Mouse (Mus musculus): ENCODE results near the gene Gprasp2. TPM values are rescaled to one million over a fixed set of nuclear protein-coding genes. Genes with fewer than 3 reads are reported as not detected.
"Not testable (repeated sequence)": the region's sequence is repeated elsewhere in the genome, so short reads cannot be mapped to it uniquely, and the experiment has no call there.

Gene Gprasp2
- polyA plus RNA-seq, 1 experiment: 14.6 TPM

GRCm38 (mm10) chrX:135805780-135806179 is 33.1 kb upstream of the Gprasp2 start:
- Histone ChIP-seq H3K27ac (ENCODE audit: control insufficient read depth, insufficient read depth, low read depth, low read length) (no peak overlapping the region), H3K36me3 (ENCODE audit: control insufficient read depth, insufficient read depth, low read length) (no peaks in the 10 kb centered on the region), H3K27me3 (ENCODE audit: control insufficient read depth, insufficient read depth, low read length) (no peaks in the 10 kb centered on the region), H3K4me1 (ENCODE audit: control insufficient read depth, insufficient read depth, low read length) (no peaks in the 10 kb centered on the region), H3K4me3 (ENCODE audit: control insufficient read depth, low read depth, low read length) (no peak overlapping the region)
- TF ChIP-seq POLR2A (IDR thresholded peaks at IDR 0.05; ENCODE audit: control insufficient read depth, low read depth, low read length): no peak
- no peak for TF ChIP-seq CTCF (IDR thresholded peaks at IDR 0.05; ENCODE audit: control insufficient read depth, insufficient read depth, insufficient replicate concordance, low read depth, low read length)

DNA sequence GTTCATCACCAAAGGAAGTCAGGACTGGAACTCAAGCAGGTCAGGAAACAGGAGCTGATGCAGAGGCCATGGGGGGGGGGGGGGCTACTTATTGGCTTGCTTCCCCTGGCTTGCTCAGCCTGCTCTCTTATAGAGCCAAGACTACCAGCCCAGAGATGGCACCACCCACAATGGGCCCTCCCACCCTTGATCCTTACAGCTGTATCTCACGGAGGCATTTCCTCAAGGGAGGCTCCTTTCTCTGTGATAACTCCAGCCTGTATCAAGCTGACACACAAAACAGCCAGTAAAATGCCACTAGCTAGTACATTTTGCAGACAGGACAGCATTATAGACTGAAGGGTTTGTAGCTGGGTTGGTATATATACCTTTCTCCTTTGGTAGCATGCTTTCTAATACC is 2.9 kb upstream of the Gprasp2 start:
- not testable (repeated sequence) for H3K4me1 ChIP-seq (ENCODE audit: control insufficient read depth, insufficient read depth, low read length); H3K27ac ChIP-seq (ENCODE audit: control insufficient read depth, insufficient read depth, low read depth, low read length); H3K4me3 ChIP-seq (ENCODE audit: control insufficient read depth, low read depth, low read length); H3K36me3 ChIP-seq (ENCODE audit: control insufficient read depth, insufficient read depth, low read length); H3K27me3 ChIP-seq (ENCODE audit: control insufficient read depth, insufficient read depth, low read length)

DNA sequence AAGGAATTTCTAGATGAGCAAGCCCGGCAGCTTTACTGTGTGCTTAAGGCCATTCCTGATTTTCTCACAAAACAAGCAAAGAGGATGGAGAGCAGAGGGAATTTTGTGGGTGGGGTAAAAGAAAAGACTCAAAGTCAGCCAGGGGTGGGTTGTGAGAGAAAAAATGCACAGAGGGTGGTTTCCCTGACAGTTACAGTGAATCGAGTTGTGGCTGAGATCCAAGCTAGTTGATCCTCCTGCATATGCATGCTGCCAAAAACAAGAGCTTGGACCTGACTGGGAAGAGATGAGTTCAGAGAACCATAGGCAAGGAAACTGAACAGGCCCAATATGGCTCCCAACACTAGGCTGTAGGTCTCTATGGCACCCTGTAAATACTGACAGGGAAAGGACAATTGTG is 938 bp upstream of the Gprasp2 start:
- no peaks in the 10 kb centered on the region for H3K27me3 ChIP-seq (ENCODE audit: control insufficient read depth, insufficient read depth, low read length)
- H3K4me3 ChIP-seq (ENCODE audit: control insufficient read depth, low read depth, low read length): no peak overlapping the region
- no peaks in the 10 kb centered on the region for H3K4me1 ChIP-seq (ENCODE audit: control insufficient read depth, insufficient read depth, low read length)
- no peak overlapping the region for H3K27ac ChIP-seq (ENCODE audit: control insufficient read depth, insufficient read depth, low read depth, low read length)
- TF ChIP-seq POLR2A (IDR thresholded peaks at IDR 0.05; ENCODE audit: control insufficient read depth, low read depth, low read length): no peak
- H3K36me3 ChIP-seq (ENCODE audit: control insufficient read depth, insufficient read depth, low read length): no peaks in the 10 kb centered on the region

DNA sequence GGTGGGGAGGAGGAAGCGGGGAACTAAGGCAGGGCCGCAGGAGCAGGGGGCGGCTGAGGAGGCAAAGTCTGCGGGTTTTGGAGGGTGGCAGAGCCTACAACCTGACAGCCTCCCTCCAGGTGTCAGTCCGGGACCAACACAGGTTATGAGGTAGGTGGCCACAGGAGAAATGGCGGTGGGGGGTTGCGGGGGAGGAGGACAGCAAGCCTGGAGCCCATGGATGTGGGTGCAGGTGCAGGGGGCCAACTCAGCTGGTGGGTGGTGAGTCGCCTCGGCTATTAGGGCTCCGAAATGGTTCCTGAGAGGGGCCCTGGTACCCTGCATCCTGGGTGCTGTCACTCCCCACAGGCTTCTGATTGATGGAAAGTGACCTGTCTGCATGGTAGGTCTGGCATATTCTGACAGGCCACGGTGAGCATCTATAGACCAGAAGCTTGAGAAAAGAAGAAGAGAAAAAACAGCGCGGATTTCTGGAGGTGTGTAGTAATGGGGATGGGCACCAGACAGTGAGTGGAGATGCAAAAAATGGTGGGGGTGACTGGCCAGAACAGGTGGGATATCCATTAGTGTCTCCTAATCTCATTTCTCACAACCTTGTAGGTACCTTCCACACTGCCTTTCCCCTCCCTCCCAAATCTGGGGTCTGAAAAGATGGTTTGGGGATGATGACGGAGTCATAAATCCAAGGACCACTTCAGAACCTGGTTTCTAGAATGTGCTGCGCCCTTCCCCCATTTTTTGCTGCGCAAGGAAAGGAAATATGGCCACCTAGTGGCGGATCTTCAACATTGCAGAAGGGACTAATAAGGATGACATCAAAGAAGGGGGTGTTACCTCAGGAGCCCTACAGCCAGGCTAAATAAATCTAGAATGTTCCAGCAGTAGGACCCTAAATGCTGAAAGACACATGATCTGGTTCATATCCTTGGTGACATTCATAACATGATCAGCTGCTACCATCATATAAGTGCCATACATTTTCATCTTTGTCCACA is 860 bp downstream of the Gprasp2 start:
- H3K27ac ChIP-seq (ENCODE audit: control insufficient read depth, insufficient read depth, low read depth, low read length): peak overlapping the region; percentile 18; the same call in 1 of the 2 replicates
- H3K27me3 ChIP-seq (ENCODE audit: control insufficient read depth, insufficient read depth, low read length); H3K36me3 ChIP-seq (ENCODE audit: control insufficient read depth, insufficient read depth, low read length): not testable (repeated sequence)

GRCm38 (mm10) chrX:135866806-135867205 is 28.0 kb downstream of the Gprasp2 start:
- H3K4me3 ChIP-seq (ENCODE audit: control insufficient read depth, low read depth, low read length); H3K27me3 ChIP-seq (ENCODE audit: control insufficient read depth, insufficient read depth, low read length); H3K27ac ChIP-seq (ENCODE audit: control insufficient read depth, insufficient read depth, low read depth, low read length); H3K4me1 ChIP-seq (ENCODE audit: control insufficient read depth, insufficient read depth, low read length); H3K36me3 ChIP-seq (ENCODE audit: control insufficient read depth, insufficient read depth, low read length): not testable (repeated sequence)

More for the DNA sequence above, 860 bp downstream of the Gprasp2 start:
- not testable (repeated sequence) for H3K4me1 ChIP-seq (ENCODE audit: control insufficient read depth, insufficient read depth, low read length)
- peak overlapping the region; percentile 49 for H3K4me3 ChIP-seq (ENCODE audit: control insufficient read depth, low read depth, low read length)

DNA sequence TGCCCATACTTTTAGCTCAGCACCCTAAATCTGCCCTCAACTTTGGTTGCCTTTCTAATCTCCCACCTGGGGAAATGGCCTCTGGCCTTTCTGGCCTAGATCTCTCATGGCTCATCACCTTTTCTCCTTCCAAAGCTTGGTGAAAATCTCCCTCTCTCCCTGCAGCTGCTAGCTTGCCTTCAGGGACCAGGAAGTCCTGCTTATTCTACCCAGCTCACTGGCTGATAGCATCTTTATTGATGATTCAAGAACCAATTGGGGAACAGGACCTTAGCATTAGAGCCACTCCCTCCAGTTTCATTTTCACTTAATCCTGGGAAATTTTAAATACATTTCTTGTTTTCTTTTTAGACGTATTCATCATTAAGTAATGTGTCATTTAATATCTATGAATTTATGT is 37.8 kb downstream of the Gprasp2 start:
- TF ChIP-seq POLR2A (IDR thresholded peaks at IDR 0.05; ENCODE audit: control insufficient read depth, low read depth, low read length) (no peak), CTCF (IDR thresholded peaks at IDR 0.05; ENCODE audit: control insufficient read depth, insufficient read depth, insufficient replicate concordance, low read depth, low read length) (no peak)
- Histone ChIP-seq H3K4me3 (ENCODE audit: control insufficient read depth, low read depth, low read length) (no peak overlapping the region), H3K27ac (ENCODE audit: control insufficient read depth, insufficient read depth, low read depth, low read length) (no peak overlapping the region), H3K4me1 (ENCODE audit: control insufficient read depth, insufficient read depth, low read length) (no peaks in the 10 kb centered on the region), H3K36me3 (ENCODE audit: control insufficient read depth, insufficient read depth, low read length) (no peaks in the 10 kb centered on the region), H3K27me3 (ENCODE audit: control insufficient read depth, insufficient read depth, low read length) (no peaks in the 10 kb centered on the region)

- no peaks in the 10 kb centered on the region for H3K36me3 ChIP-seq (ENCODE audit: control insufficient read depth, insufficient read depth, low read length)
- no peak overlapping the region for H3K4me3 ChIP-seq (ENCODE audit: control insufficient read depth, low read depth, low read length)
- H3K27ac ChIP-seq (ENCODE audit: control insufficient read depth, insufficient read depth, low read depth, low read length): no peak overlapping the region
- no peaks in the 10 kb centered on the region for H3K4me1 ChIP-seq (ENCODE audit: control insufficient read depth, insufficient read depth, low read length)
- TF ChIP-seq CTCF (IDR thresholded peaks at IDR 0.05; ENCODE audit: control insufficient read depth, insufficient read depth, insufficient replicate concordance, low read depth, low read length): no peak
- H3K27me3 ChIP-seq (ENCODE audit: control insufficient read depth, insufficient read depth, low read length): no peaks in the 10 kb centered on the region
These were observed 40.8 kb downstream of the Gprasp2 start for GRCm38 (mm10) chrX:135879626-135880025.

All from testis, adult 2 months (tissue).